Mouse (Mus musculus) heart, adult 2 months (tissue): Measurements from ENCODE around the gene Serpinb6b.

Experiments used
- CTCF ChIP-seq: fragments of 200-600 bp; IDR thresholded peaks from 2 replicates; pipeline ENCODE4 v1.8.1; 2022; ENCODE audit warnings: antibody characterized with exemption, mild to moderate bottlenecking, moderate library complexity
- POLR2A ChIP-seq: fragments of 200-500 bp; IDR thresholded peaks from 2 replicates; pipeline ENCODE4 v1.6.1; 2011; ENCODE audit warnings: mild to moderate bottlenecking, low read depth, low read length, control low read depth; ENCODE audit not compliant: insufficient read depth

GRCm38 (mm10) chr13:33006555-33006954, 41.5 kb downstream of the Serpinb6b start:
- TF ChIP-seq POLR2A = no peak
- TF ChIP-seq CTCF = no peak
